Mouse (Mus musculus) testis, adult 2 months (tissue): ENCODE results near the gene Gm20696.

ENCODE experiments used
- CTCF ChIP-seq: fragments of 200-500 bp; IDR thresholded peaks from 2 replicates; pipeline ENCODE4 v1.5.1; 2012; ENCODE audit warnings: low read depth, mild to moderate bottlenecking, inconsistent platforms, low read length, moderate library complexity; ENCODE audit not compliant: control insufficient read depth, insufficient read depth, insufficient replicate concordance
- POLR2A ChIP-seq: fragments of 200-500 bp; IDR thresholded peaks from 2 replicates; pipeline ENCODE4 v1.6.1; 2012; ENCODE audit warnings: low read depth, mild to moderate bottlenecking, inconsistent platforms, low read length, moderate library complexity; ENCODE audit not compliant: control insufficient read depth

DNA sequence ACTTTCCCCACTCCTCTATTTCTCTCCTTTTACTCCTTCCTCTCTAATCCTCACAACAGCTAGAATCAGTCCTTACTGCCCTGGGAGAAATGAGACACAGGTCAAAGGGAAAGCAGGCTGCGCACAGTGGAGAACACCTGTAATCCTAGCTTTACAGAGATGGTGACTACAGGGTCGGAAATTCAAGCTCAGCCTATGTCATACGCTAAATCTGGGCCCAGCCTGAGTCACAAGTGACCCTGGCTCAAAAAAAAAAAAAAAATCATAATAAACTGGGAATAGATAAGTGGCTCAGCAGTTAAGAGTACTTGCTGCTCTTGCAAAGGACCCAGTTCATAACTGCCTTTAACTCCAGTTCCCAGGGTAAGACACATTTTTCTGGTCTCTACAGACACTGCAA is 175.5 kb downstream of the Gm20696 start:
- TF ChIP-seq POLR2A, result no peak
- no peak for TF ChIP-seq CTCF
